Mouse (Mus musculus): Measurements from ENCODE around the gene Olfr65. TPM values are rescaled to one million over a fixed set of nuclear protein-coding genes. Genes with fewer than 3 reads are reported as not detected.

Gene Olfr65
- total RNA-seq, 1 experiment from 2014 or later, result not detected

Other genes starting within 250 kb of the Olfr65 start
- not detected in 3 replicates for gene Olfr623, start 239.8 kb upstream of the Olfr65 start, total RNA-seq (2017)
- gene Olfr624, start 232.3 kb upstream of the Olfr65 start, total RNA-seq (2017), result not detected in 3 replicates
- not detected in 3 replicates for gene Olfr625-ps1, start 220.8 kb upstream of the Olfr65 start, total RNA-seq (2017)
- gene Olfr243, start 188.8 kb upstream of the Olfr65 start, total RNA-seq (2017), result not detected in 3 replicates
- not detected in 3 replicates for gene Olfr628, start 173.1 kb upstream of the Olfr65 start, total RNA-seq (2017)
- gene Olfr629, start 158.5 kb upstream of the Olfr65 start, total RNA-seq (2017), result 0.39 TPM in 1 of 3 replicates, not detected in the others
- gene Olfr630, start 146.2 kb upstream of the Olfr65 start, total RNA-seq (2017), result not detected in 3 replicates
- gene Olfr69, start 131.9 kb upstream of the Olfr65 start, total RNA-seq (2017), result not detected in 3 replicates
- gene Olfr68, start 123.8 kb upstream of the Olfr65 start, total RNA-seq (2017), result not detected in 3 replicates
- gene Olfr67, start 111.7 kb upstream of the Olfr65 start, total RNA-seq (2017), result not detected in 3 replicates
- gene Hbb-bt, start 89.5 kb upstream of the Olfr65 start, total RNA-seq (2017), result 142 to 1,259 TPM (median 1,026 TPM) in 3 replicates
- 710 to 7,610 TPM (median 7,195 TPM) in 3 replicates for gene Hbb-bs, start 75.4 kb upstream of the Olfr65 start, total RNA-seq (2017)
- not detected in 3 replicates for gene Hbb-bh2, start 63.0 kb upstream of the Olfr65 start, total RNA-seq (2017)
- not detected in 3 replicates for gene Hbb-bh1, start 60.3 kb upstream of the Olfr65 start, total RNA-seq (2017)
- not detected in 3 replicates for gene Hbb-y, start 50.3 kb upstream of the Olfr65 start, total RNA-seq (2017)
- gene Olfr66, start 17.2 kb upstream of the Olfr65 start, total RNA-seq (2017), result not detected in 3 replicates
- not detected in 3 replicates for gene Olfr64, start 9.0 kb upstream of the Olfr65 start, total RNA-seq (2017)
- not detected in 3 replicates for gene Olfr631, start 25.3 kb downstream of the Olfr65 start, total RNA-seq (2017)
- gene Olfr632, start 30.9 kb downstream of the Olfr65 start, total RNA-seq (2017), result not detected in 3 replicates
- not detected in 3 replicates for gene Olfr633, start 41.0 kb downstream of the Olfr65 start, total RNA-seq (2017)
- gene Olfr635, start 67.7 kb downstream of the Olfr65 start, total RNA-seq (2017), result 0.11 TPM in 1 of 3 replicates, not detected in the others
- not detected in 3 replicates for gene Olfr638, start 95.3 kb downstream of the Olfr65 start, total RNA-seq (2017)
- gene Olfr639, start 113.8 kb downstream of the Olfr65 start, total RNA-seq (2017), result not detected in 3 replicates
- not detected in 3 replicates for gene Olfr640, start 122.1 kb downstream of the Olfr65 start, total RNA-seq (2017)
- gene Olfr641, start 132.0 kb downstream of the Olfr65 start, total RNA-seq (2017), result not detected in 3 replicates
- gene Olfr642, start 149.2 kb downstream of the Olfr65 start, total RNA-seq (2017), result not detected in 3 replicates
- gene 4930516K23Rik, start 158.0 kb downstream of the Olfr65 start, total RNA-seq (2017), result not detected in 3 replicates
- gene Olfr644, start 168.4 kb downstream of the Olfr65 start, total RNA-seq (2017), result not detected in 3 replicates
- not detected in 3 replicates for gene Olfr645, start 182.0 kb downstream of the Olfr65 start, total RNA-seq (2017)
- gene Olfr646, start 201.4 kb downstream of the Olfr65 start, total RNA-seq (2017), result not detected in 3 replicates
- not detected in 3 replicates for gene Ubqln5, start 226.3 kb downstream of the Olfr65 start, total RNA-seq (2017)
- gene Olfr643, start 233.9 kb downstream of the Olfr65 start, total RNA-seq (2017), result not detected in 3 replicates
- 0.21 TPM in 1 of 3 replicates, not detected in the others for gene Ubqln3, start 239.8 kb downstream of the Olfr65 start, total RNA-seq (2017)
- gene Ubqlnl, start 247.1 kb downstream of the Olfr65 start, total RNA-seq (2017), result not detected in 3 replicates